Mouse (Mus musculus): ENCODE results near the gene Usp4. TPM values are rescaled to one million over a fixed set of nuclear protein-coding genes. Genes with fewer than 3 reads are reported as not detected.
"Not testable (repeated sequence)": the region's sequence is repeated elsewhere in the genome, so short reads cannot be mapped to it uniquely, and the experiment has no call there.

Gene Usp4
- polyA plus RNA-seq (2017; shearing (Covaris generic)) = 100 to 1,000 TPM in 1 of 2 experiments, 10 to 100 TPM in 1; 98.8 to 127 TPM

DNA sequence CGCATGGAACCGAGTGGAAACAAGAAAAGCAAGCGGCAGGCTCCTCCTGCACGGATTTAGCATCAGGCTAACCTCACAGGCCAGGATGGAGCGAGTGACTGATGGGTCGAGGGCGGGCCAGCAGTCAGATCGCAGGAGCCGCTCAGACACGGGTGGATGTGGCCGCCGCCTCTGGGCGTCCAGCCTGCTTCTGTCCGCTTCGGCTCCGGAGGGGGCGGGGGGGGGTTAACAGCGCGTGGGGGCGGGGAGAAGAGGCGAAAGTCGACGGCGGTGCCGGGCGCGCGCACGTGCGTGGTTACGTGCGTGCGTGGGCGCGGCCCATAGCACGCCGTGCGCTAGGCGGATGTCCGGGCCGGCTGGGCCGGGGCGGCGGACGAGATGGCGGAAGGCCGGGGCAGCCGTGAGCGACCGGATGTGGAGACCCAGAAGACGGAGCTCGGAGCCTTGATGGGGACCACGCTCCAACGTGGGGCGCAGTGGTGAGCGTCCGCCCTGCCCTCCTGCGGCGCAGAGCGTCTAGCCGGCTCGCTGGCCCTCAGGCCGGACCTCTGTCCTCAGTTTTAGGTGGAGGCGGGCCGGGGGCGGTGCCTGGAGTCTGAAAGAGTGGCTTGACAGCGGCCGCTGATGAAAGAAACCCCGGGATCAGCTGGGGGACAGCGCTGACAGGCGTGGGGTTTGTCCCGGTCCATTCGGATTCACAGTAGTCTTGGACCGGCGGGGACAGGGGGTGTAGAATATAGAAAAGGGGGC lies at the start of gene Usp4:
Usp4 (plus strand) TSS at position 314 of the 750 bp plus-strand sequence.
- ATAC-seq = peak; percentile 84

DNA sequence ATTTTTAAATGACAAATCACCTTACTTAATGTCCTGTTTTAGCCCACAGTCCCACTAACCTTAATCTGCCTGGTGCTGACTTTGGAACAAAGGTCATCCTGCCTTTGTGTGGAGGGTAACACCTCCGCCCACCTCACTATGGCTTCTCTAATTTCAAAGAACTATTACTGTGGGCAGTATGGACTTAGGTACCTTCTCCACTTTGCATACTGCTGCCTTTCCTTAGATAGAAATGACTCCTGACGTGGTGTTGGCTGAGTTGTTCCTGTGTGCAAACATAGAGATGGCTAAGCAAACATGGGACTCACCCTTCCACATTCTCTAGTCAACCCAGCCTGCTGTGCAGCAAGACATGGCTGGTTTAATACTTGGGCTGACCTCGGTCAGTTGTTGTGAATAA lies 45.8 kb upstream of the Usp4 start:
- ATAC-seq = no peak

DNA sequence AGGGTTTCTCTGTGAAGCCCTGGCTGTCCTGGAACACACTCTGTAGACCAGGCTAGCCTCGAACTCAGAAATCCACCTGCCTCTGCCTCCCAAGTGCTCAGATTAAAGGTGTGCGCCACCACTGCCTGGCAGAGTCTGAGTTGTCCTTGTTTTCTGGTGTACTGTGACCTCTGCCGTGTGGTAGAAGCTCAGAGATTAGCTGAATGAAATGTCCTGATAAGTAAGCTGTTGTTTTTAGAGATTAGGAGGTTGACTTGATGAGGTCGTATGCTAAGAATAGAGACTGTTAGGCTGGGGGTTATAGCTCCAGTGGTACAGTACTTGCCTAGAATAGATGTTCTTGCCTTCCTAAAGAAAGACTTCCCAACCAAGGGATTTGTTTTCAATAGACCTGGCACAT lies 42.9 kb upstream of the Usp4 start:
- no peak for ATAC-seq

GRCm38 (mm10) chr9:108305170-108305569 lies 42.5 kb upstream of the Usp4 start:
- ATAC-seq = no peak

- ATAC-seq = peak; percentile 95
These were observed 41.8 kb upstream of the Usp4 start, which contains the start of the genes Rhoa and Tcta for GRCm38 (mm10) chr9:108305629-108306520. Gene Rhoa, plus strand, starts transcription at chr9:108306129. Gene Tcta, minus strand, starts transcription at chr9:108306160.

GRCm38 (mm10) chr9:108306571-108306980 lies 41.1 kb upstream of the Usp4 start:
- peak; percentile 53 for ATAC-seq

- ATAC-seq = no peak
These were observed 40.4 kb upstream of the Usp4 start for GRCm38 (mm10) chr9:108307021-108307807.

- ATAC-seq = no peak
These were observed 39.5 kb upstream of the Usp4 start for GRCm38 (mm10) chr9:108308141-108308540.

GRCm38 (mm10) chr9:108317572-108317971 lies 30.1 kb upstream of the Usp4 start:
- no peak for ATAC-seq

DNA sequence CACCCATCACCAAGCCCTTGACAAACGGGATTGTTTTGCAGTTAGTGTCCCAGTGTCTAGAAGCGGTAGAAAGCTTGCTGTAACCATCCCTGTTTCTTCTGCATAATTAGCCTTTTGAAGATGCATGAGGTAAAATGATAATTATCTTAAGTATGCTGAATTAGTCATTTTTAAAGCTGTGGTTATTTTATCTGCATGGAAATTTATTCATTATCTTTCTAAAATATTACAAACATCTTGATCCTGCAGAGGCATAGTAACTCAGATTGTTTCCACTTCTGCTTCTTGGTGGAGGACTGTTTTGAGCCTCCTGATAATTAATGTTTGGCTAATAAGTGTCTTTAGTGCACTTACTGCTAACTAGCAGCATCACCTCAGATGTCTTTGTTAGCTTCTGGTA lies 29.2 kb upstream of the Usp4 start:
- ATAC-seq = no peak

- ATAC-seq = not testable (repeated sequence)
These were observed 25.6 kb upstream of the Usp4 start for GRCm38 (mm10) chr9:108322054-108322453.

GRCm38 (mm10) chr9:108324784-108325183 lies 22.9 kb upstream of the Usp4 start:
- ATAC-seq = no peak

- no peak for ATAC-seq
These were observed 21.8 kb upstream of the Usp4 start for GRCm38 (mm10) chr9:108325811-108326210.

DNA sequence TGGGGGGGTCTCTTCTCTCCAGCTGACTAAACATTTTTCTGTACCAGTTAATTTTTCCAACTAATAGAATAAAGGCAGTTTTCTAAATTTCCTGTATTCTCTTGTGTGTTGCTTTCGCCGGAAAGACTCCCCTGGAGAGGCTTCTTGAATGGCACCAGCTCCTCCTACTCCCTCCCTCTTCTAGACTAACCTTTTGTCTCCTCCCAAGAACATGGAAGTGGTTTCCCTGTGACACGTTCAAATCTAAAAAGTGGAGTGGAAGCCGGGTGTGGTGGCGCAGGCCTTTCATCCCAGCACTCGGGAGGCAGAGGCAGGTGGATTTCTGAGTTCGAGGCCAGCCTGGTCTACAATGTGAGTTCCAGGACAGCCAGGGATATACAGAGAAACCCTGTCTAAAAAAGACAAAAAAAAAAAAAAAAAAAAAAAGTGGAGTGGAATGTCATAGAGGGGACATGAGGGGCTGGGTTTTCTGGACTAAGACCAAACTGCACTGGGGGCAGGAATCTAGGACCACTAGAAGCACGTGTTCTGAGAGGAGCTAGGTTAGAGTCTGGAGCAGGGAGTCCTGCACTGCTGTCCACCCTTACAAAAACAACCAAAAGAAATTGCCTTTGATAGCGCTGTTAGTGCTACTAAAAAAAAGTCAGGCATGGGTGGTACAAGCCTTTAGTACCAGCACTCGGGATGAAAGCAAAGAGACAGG lies 9.7 kb upstream of the Usp4 start:
- no peak for ATAC-seq

- ATAC-seq = no peak
These were observed 9.1 kb upstream of the Usp4 start for GRCm38 (mm10) chr9:108338551-108338885.

GRCm38 (mm10) chr9:108338886-108339781 lies 8.5 kb upstream of the Usp4 start, which contains the start of gene Gpx1:
Gene Gpx1, plus strand, starts transcription at chr9:108338903.
- ATAC-seq = peak; percentile 95

GRCm38 (mm10) chr9:108339886-108340257 lies 7.8 kb upstream of the Usp4 start:
- ATAC-seq = no peak

DNA sequence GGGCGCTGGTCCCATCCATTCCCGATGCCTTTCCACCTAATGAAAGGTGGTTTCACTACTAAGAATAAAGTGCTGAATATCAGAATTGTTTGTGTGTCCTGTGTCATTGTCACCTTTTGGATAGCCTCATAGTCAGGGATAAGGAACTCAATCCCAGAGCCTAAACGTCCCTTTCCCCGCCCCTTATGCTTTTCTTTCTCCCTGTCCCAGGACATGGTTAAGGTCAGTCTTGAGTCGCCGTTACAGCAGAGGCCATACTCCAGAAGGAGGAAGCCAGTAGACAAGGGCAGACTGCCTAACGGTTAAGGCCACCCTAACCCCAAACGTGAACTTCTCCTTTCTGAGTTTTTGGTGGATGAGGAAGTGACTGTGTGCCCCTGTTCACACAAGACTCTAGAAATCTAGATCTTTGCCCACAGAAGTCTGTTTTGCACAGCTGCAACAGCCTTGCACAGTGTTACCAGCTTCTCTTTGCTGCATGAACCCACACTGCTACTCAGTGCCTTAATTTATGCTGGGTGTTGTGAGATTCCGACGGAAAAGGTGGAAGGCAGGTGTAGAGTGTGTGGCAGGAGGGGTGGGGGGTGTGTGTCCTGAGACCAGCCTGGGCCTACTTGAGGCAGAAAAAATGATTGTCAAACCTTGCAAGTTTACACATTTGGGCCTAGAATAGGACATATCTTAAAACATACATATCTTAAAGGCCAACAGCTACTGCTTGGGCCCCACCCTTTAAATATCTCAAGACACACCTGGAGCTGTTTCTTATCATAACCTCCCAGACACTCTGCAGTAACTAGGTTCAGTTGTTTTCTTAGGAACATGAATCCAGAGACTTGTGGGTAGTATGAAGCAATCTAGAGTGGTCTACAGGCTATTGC lies 7.2 kb upstream of the Usp4 start:
- ATAC-seq = no peak

DNA sequence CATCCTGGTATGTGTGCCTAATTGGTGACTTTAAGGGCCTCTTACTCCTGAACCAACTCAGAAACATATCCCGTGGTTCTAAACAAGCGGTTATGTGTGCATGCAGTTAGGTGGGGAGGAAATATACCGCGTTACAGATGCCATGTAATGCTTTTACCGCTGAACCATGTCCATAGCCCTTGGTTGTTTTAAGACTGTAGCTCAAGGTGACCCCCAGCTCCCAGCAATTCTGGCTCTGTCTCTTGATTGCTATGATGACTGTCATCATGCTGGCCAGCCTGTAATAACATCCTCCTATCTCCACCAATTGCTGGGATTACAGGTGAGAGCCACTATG lies 6.5 kb upstream of the Usp4 start:
- ATAC-seq = no peak

- ATAC-seq = no peak
These were observed 5.9 kb upstream of the Usp4 start for GRCm38 (mm10) chr9:108341801-108342200.
